Mouse (Mus musculus) forebrain, embryonic 13.5 days (tissue): Measurements from ENCODE around the gene Mfsd10. TPM values are rescaled to one million over a fixed set of nuclear protein-coding genes. Genes with fewer than 3 reads are reported as not detected.

Experiments used
- ATAC-seq: fragments of 200-750 bp; cut with Nextera tagmentation; 2 replicates; pipeline ENCODE4 v1.8.0; 2017
- H3K27ac ChIP-seq: fragments of 300-500 bp; sonication (generic); 2 replicates; pipeline ENCODE4 v1.5.1; 2015; ENCODE audit warnings: inconsistent platforms, mild to moderate bottlenecking, moderate library complexity
- H3K27me3 ChIP-seq: fragments of 300-500 bp; sonication (generic); 2 replicates; pipeline ENCODE4 v1.6.1; 2015; ENCODE audit warnings: mild to moderate bottlenecking, inconsistent platforms
- H3K36me3 ChIP-seq: fragments of 300-500 bp; sonication (generic); 2 replicates; pipeline ENCODE4 v1.6.1; 2015; ENCODE audit warnings: mild to moderate bottlenecking, inconsistent platforms; ENCODE audit not compliant: poor library complexity, severe bottlenecking
- H3K4me1 ChIP-seq: fragments of 300-500 bp; sonication (generic); 2 replicates; pipeline ENCODE4 v1.6.1; 2015; ENCODE audit warnings: inconsistent platforms
- H3K4me2 ChIP-seq: fragments of 300-500 bp; sonication (generic); 2 replicates; pipeline ENCODE4 v1.6.1; 2015; ENCODE audit warnings: inconsistent platforms, mild to moderate bottlenecking, moderate library complexity
- H3K4me3 ChIP-seq: fragments of 300-500 bp; sonication (generic); 2 replicates; pipeline ENCODE4 v1.5.1; 2015; ENCODE audit warnings: mild to moderate bottlenecking, inconsistent platforms
- H3K9ac ChIP-seq: fragments of 300-500 bp; sonication (generic); 2 replicates; pipeline ENCODE4 v1.6.1; 2015; ENCODE audit warnings: mild to moderate bottlenecking, inconsistent platforms
- H3K9me3 ChIP-seq: fragments of 300-500 bp; sonication (generic); replicated peaks from 2 replicates; pipeline ENCODE4 v1.6.1; 2016; ENCODE audit warnings: inconsistent platforms
- WGBS: fragments of 180-500 bp; shearing (Covaris S2); methylation state at CpG from one replicate; pipeline ENCODE4 v1.1.7; 2015; 5-methylcytosine and 5-hydroxymethylcytosine counted together
- polyA plus RNA-seq: library from polyadenylated mRNA; unstranded; fragments of >200 nt; fragmentation: Nextera tagmentation; extraction: Ambion mirVana; gene quantifications from 2 replicates; pipeline ENCODE4 v1.2.1, GENCODE M21; 2015

The Mfsd10 gene
- polyA plus RNA-seq = 86.9 and 99.0 TPM in 2 replicates

DNA sequence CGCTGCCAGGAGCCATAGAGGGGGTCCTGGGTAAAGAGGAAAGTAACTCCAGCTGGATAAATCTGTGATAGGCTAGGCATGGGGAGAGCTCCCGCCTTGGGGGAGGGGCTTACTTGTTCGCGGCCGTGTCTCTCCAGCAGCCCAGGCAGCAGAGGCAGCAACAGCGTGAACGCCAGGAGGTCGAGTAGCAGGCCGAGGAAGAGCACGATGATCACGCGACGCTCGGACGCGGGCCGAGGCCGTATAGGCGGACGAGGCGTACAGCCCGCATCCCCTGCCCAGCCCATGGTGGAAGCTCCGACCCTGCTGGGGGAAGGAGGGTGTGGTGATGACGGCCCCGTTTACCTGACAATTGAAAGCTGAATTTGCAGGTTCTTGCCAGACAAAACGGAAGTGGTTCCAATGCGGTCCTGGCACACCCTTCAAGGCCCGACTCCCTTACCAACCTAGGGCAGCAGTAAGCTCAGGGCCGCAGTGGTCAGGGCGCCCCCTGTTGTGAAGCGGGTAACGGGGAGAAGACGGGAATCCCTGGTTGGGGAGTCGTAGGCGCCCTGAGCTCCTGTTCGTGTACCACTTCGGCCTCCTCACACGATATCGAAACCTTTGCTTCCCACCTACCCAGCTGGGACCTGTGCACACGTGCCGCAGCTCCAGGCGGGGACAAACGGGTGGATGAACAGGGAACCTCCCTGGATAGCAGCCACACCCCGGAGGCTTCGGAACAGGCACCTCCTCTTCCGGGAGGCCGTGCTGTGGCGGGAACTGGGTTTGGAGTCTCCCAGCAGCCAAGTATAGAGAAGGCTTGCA, at the start of gene Mfsd10:
TSS of gene Mfsd10 (minus strand) at position 732 of the 807 bp plus-strand sequence.
- H3K9ac ChIP-seq = peak within 1 kb of the TSS; percentile 81
- under 1% methylated on average over 48 of the region's 48 CpGs for whole genome bisulfite sequencing
- peaks cover 23% of the 10 kb centered on the region for H3K4me1 ChIP-seq
- H3K4me3 ChIP-seq = peak within 1 kb of the TSS; percentile 61
- ATAC-seq = peak; percentile 92
- H3K27me3 ChIP-seq = no peaks in the 10 kb centered on the region
- peaks cover 81% of the 10 kb centered on the region for H3K36me3 ChIP-seq
- peak within 1 kb of the TSS; percentile 91 for H3K4me2 ChIP-seq
- no peaks in the 10 kb centered on the region for H3K9me3 ChIP-seq
- H3K27ac ChIP-seq = peak within 1 kb of the TSS; percentile 84

DNA sequence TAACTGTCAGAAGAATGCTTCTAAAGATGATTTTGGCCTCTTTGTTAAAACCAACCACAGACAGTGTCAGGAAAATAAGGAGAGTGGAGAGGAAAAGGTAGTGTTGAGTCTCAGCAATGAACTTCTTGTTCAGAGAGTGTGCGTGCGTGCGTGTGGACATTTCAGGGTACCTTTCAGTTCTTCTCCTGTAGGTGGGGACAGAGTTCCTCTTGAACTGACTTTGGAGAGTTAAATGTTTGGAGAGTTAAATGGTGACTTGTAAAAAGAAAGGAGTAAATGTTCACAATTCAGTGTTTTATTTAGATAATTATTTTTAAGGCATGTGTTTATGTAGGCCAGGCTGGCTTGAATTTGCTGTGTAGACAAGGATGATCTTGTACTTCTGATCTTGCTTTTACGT, 33.3 kb upstream of the Mfsd10 start:
- H3K9me3 ChIP-seq = no peaks in the 10 kb centered on the region
- H3K27ac ChIP-seq = no peak overlapping the region
- WGBS = 78% methylated on average over 4 of the region's 4 CpGs
- H3K4me3 ChIP-seq = no peak overlapping the region
- no peaks in the 10 kb centered on the region for H3K4me1 ChIP-seq
- no peak overlapping the region for H3K9ac ChIP-seq
- H3K36me3 ChIP-seq = no peaks in the 10 kb centered on the region
- no peak overlapping the region for H3K4me2 ChIP-seq
- ATAC-seq = no peak
- no peaks in the 10 kb centered on the region for H3K27me3 ChIP-seq

DNA sequence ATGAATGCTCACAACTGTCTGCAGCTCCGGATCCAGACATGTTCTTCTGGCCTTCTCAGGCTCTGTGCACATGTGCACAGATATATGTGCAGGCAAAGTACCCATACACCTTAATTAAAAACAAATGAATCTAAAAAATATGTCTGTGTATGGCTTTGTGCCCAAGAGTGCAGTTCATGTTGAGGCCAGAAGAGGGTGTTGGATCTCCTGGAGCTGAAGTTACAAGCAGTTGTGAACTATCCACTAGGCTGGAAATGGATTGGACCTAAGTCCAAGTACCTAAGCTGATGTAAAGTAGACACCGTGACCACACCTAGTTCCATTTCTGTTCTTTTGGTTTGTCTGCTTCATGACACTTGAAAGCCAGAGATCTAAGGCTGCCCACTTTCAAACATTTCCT, 32.5 kb upstream of the Mfsd10 start:
- Histone ChIP-seq H3K36me3 (no peaks in the 10 kb centered on the region), H3K4me1 (no peaks in the 10 kb centered on the region), H3K9me3 (no peaks in the 10 kb centered on the region), H3K9ac (no peak overlapping the region), H3K4me3 (no peak overlapping the region), H3K27ac (no peak overlapping the region), H3K27me3 (no peaks in the 10 kb centered on the region), H3K4me2 (no peak overlapping the region)
- ATAC-seq = no peak
- WGBS = 86% methylated on average over 2 of the region's 2 CpGs

DNA sequence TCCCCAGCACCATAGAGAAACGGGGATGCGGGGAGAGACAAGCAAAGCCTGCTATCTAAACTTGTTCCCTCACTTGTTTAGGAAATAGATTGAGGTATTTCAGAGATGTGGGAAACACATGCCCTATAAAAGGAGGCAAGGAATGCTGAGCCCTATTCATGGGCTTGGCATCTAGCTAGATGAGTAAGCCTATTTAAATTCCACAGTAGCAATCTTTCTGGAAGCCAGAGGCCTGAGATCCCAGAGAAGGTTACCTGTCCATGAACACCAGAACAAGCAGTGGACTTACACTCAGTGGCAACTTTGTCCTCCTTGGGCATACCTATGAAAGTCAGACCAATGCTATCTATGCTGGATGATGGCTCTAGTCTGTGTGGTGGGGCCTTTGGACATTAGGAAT, 26.2 kb upstream of the Mfsd10 start:
- H3K27me3 ChIP-seq = no peaks in the 10 kb centered on the region
- no peak overlapping the region for H3K9ac ChIP-seq
- no peaks in the 10 kb centered on the region for H3K36me3 ChIP-seq
- no peak overlapping the region for H3K27ac ChIP-seq
- ATAC-seq = no peak
- WGBS = 96% methylated on average over 2 of the region's 2 CpGs
- peaks cover 8% of the 10 kb centered on the region for H3K4me1 ChIP-seq
- no peak overlapping the region for H3K4me3 ChIP-seq
- no peaks in the 10 kb centered on the region for H3K9me3 ChIP-seq
- no peak overlapping the region for H3K4me2 ChIP-seq

DNA sequence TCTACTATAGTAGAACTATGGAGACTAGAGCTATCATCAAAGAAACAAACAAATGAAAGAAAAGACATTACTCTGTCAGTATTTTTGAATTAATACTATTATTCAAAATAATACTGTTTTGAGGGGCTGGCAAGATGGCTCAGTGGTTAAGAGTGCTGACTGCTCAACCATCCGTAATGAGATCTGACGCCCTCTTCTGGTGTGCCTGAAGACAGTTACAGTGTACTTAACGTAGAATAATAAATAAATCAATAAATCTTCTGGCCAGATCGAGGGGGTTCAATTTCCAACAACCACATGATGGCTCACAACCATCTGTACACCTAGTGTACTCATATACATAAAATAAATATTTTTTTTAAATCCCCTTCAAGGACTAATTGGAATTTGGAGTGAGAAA, 24.9 kb upstream of the Mfsd10 start:
- ATAC-seq = no peak
- no peak overlapping the region for H3K4me2 ChIP-seq
- H3K4me1 ChIP-seq = peaks cover 8% of the 10 kb centered on the region
- H3K36me3 ChIP-seq = peaks cover 5% of the 10 kb centered on the region
- no peak overlapping the region for H3K27ac ChIP-seq
- H3K9ac ChIP-seq = no peak overlapping the region
- no peak overlapping the region for H3K4me3 ChIP-seq
- H3K9me3 ChIP-seq = no peaks in the 10 kb centered on the region
- WGBS = 88% methylated on average over 4 of the region's 4 CpGs
- no peaks in the 10 kb centered on the region for H3K27me3 ChIP-seq

DNA sequence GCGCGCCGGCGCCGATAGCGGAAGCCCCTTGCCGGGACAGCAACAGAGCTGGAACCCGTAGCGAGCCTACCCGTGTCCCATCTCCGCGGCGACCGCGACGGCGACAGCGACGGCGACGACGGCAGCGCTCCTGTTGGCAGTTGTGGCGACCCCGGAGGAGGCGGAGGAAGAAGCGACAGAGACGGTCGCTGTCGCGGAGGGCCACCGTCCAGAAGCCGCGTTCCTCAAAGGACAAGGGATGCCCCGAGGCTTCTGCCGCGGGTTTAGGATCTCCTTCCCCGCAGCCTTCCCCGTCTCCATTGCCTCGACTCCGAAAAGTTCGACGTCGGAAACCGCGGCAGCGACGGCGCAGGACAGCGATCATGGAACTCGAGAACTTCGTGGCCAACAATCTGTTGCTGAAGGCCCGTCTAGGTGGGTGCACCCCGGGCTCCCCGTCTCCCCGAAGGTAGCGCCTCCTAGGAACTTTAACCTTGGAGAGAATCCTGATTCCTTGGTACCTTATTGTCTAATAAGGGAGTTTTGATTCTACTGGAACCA, 23.6 kb upstream of the Mfsd10 start:
- WGBS = under 1% methylated on average over 56 of the region's 57 CpGs
- ATAC-seq = no peak
- H3K27ac ChIP-seq = peak overlapping the region; percentile 75
- peaks cover 15% of the 10 kb centered on the region for H3K36me3 ChIP-seq
- H3K9ac ChIP-seq = peak overlapping the region; percentile 67
- no peaks in the 10 kb centered on the region for H3K27me3 ChIP-seq
- H3K9me3 ChIP-seq = no peaks in the 10 kb centered on the region
- peaks cover 8% of the 10 kb centered on the region for H3K4me1 ChIP-seq
- peak overlapping the region; percentile 64 for H3K4me2 ChIP-seq
- peak overlapping the region; percentile 62 for H3K4me3 ChIP-seq

DNA sequence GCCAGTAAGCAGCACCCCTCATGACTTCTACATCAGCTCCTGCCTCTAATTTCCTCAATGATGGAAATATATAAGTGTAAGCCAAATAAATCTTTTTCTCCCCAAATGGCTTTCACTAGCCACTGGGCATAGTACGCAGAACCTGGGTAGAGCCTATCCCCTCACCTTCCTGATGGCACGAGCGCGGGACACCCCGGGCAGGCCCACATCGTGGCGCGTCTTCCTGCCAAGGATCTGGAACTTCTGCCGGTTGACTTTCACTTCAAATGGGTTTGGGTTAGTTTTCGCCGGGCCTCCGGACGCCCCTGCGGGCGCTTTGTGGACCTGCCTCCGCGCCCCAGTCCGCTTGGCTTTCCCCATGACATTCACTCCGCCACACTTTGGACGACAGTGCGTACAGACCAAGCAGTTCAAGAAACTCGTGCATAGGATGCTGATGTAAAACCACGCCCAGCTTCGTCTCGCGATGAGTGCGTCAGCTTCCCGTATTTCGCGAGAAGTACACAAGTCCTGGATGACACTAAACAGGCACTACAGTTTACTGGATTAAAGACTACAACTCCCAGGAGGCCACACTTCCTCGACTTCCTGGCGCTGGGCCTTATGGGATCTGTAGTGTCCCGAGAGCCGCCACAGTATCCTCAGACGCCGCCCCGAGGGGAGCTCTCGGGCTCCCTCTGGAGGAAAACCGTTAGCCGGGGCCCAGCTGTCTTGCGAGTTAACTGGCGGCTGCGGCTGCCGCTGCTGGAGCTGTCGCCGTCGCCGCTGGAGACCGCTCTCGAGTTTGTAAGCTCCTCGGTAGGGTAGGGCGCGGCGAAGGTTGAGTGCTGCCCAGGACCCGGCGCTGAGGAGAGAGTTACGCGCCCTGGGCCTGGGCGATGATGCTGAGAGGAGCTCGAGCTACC, 22.9 kb upstream of the Mfsd10 start, which contains the start of the genes Nop14 and Grk4:
TSS of gene Nop14 (minus strand) at position 463 of the 905 bp plus-strand sequence.
TSS of gene Grk4 (plus strand) at position 694 of the 905 bp plus-strand sequence.
- Histone ChIP-seq H3K36me3 (peaks cover 23% of the 10 kb centered on the region), H3K27me3 (no peaks in the 10 kb centered on the region), H3K9me3 (no peaks in the 10 kb centered on the region), H3K27ac (peak within 1 kb of the TSS; percentile 75), H3K4me3 (peak within 1 kb of the TSS; percentile 62), H3K4me2 (peak within 1 kb of the TSS; percentile 75), H3K9ac (peak within 1 kb of the TSS; percentile 67), H3K4me1 (peaks cover 8% of the 10 kb centered on the region)
- ATAC-seq = peak; percentile 100
- 0% methylated on average over 60 of the region's 60 CpGs for WGBS

DNA sequence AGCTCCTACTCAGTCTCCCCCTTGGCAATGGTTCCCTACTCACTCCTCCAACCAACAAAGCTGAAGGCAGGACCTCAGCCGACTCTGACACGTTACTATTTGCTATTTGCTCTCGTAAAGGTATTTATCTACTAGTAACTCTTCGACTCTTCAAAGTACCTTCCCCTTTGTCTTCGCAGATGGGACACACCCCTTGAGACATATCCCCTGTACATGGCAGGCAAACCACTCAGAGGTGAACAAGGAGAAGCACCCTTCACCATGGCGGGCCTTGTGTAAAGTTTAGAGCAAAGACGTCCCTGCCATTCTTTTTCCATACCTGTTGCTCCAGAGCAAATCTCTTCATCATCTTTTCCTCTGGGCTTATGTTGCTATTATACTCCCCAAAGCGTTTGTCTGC, 20.5 kb upstream of the Mfsd10 start:
- Histone ChIP-seq H3K27me3 (no peaks in the 10 kb centered on the region), H3K36me3 (peaks cover 46% of the 10 kb centered on the region), H3K9ac (no peak overlapping the region), H3K27ac (no peak overlapping the region), H3K4me2 (no peak overlapping the region), H3K9me3 (no peaks in the 10 kb centered on the region), H3K4me3 (no peak overlapping the region), H3K4me1 (peaks cover 8% of the 10 kb centered on the region)
- WGBS = 97% methylated on average over 8 of the region's 8 CpGs
- ATAC-seq = no peak

DNA sequence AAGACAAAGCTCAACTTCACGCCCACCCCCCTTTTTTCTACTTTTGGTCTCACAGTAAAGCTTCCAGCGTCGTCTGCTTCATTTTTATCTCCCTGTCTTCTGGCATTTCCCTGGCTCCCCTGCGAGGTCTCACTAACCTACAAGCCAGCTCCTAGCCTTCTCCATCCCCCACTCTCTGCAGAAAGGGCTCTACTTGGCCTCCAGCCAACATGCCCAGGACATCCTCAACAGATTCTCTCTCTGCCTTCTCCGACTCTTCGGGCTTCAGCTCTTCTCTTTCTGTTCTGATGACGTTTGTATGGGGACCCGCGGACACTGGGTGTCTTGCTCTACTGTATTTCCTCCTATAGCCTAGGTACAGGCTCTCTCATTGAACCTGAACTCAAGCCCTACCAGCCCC, 17.9 kb upstream of the Mfsd10 start:
- Histone ChIP-seq H3K27ac (no peak overlapping the region), H3K4me1 (peaks cover 8% of the 10 kb centered on the region), H3K4me2 (no peak overlapping the region), H3K4me3 (no peak overlapping the region), H3K27me3 (no peaks in the 10 kb centered on the region), H3K9me3 (no peaks in the 10 kb centered on the region), H3K36me3 (peaks cover 73% of the 10 kb centered on the region), H3K9ac (no peak overlapping the region)
- WGBS = 92% methylated on average over 9 of the region's 9 CpGs
- ATAC-seq = no peak

DNA sequence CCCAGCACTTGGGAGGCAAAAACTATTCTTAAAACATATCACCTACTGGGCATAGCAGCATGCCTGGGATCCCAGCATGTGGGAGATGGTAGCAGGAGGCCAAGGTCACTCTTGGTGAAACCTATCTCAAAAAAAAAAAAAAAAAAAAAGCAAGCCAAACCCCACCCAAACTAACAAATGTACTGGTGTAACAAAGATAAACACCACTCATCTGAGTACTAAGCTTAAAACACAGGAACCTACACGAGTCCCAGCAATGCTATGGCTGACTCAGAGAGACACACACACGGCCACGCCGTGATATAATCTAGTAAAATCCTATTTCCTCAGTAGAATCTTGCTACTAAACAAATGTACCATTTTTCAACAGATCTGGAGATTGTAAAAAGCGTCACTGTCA, 15.9 kb upstream of the Mfsd10 start:
- 92% methylated on average over 5 of the region's 5 CpGs for WGBS
- no peak for ATAC-seq
- no peaks in the 10 kb centered on the region for H3K27me3 ChIP-seq
- no peak overlapping the region for H3K4me2 ChIP-seq
- H3K27ac ChIP-seq = no peak overlapping the region
- no peaks in the 10 kb centered on the region for H3K9me3 ChIP-seq
- peaks cover 92% of the 10 kb centered on the region for H3K36me3 ChIP-seq
- H3K4me3 ChIP-seq = no peak overlapping the region
- no peak overlapping the region for H3K9ac ChIP-seq
- H3K4me1 ChIP-seq = no peaks in the 10 kb centered on the region

DNA sequence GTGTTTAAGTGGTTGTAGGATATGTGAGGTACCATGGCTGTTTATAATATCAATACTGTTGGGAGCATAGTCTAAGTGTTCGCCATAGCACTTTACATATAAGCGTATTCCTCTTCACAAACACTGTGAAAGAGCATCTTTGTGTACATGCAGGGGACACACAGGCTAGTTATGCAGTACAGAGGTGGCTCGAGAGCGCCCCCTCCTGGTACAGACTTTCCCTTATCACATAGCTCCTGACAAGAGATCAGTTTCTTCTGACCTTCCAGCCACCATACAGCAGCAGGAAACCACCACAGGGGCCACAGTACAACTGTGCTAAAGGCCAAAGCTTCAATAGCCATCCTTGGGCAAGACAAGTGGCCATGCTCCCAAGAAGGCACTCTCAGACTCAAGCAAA, 10.6 kb upstream of the Mfsd10 start:
- Histone ChIP-seq H3K27me3 (no peaks in the 10 kb centered on the region), H3K36me3 (peaks cover 99% of the 10 kb centered on the region), H3K4me3 (no peak overlapping the region), H3K9ac (no peak overlapping the region), H3K4me2 (no peak overlapping the region), H3K27ac (no peak overlapping the region), H3K4me1 (no peaks in the 10 kb centered on the region), H3K9me3 (no peaks in the 10 kb centered on the region)
- 49% methylated on average over 4 of the region's 4 CpGs for WGBS
- ATAC-seq = 0 out of 2 replicates have a peak, but pooled peaks have one; percentile 38

DNA sequence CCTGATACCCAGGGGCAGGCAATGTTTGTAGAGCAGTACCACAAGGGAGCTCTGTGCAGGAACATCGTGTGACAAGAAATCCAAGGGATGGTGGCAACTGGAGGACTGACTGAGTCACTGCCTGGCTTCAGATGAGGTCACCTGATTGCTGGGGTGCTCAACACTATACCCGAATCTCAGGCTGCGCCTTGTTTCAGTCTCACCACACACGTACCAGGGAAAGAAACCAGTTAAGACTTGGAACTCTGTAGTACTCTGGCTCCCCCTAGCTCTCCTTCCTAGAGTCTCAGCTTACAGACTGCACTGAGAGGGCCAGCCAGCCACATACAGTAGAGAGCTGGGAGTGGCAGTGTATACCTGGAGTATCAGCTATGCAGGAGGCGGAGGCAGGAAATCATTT, 5.9 kb upstream of the Mfsd10 start:
- no peak overlapping the region for H3K27ac ChIP-seq
- peaks cover 94% of the 10 kb centered on the region for H3K36me3 ChIP-seq
- peak; percentile 68; the same call in 1 of the 2 replicates for ATAC-seq
- no peaks in the 10 kb centered on the region for H3K27me3 ChIP-seq
- 63% methylated on average over 5 of the region's 5 CpGs for WGBS
- no peak overlapping the region for H3K4me3 ChIP-seq
- H3K9ac ChIP-seq = no peak overlapping the region
- no peaks in the 10 kb centered on the region for H3K4me1 ChIP-seq
- no peak overlapping the region for H3K4me2 ChIP-seq
- H3K9me3 ChIP-seq = no peaks in the 10 kb centered on the region
